Mouse (Mus musculus): ENCODE data around the gene Edem3. TPM values are rescaled to one million over a fixed set of nuclear protein-coding genes. Genes with fewer than 3 reads are reported as not detected.

Gene Edem3
- polyA plus RNA-seq, 1 experiment from 2014 or later: 19.6 TPM

DNA sequence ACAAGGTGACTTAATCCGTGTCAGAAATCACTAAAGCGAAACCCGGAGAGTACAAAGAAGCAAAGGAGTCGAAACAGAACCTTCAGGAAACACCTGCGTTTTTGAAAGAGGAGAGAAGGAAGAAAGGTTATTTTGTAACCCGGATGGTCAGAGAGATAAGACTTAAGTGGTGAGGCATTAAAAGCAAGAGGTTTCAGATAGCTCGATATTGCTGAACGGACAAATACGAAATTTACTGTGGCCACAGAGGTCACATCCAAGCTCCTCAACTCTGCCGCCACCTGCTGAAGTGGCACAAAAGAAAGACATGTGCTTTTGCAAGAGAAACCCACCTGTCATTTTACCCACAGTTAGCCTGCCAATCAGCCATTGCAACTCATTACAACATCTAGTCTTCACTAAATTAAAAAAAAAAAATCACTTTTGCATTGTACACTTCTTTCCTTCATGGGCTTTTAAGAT, 1.1 kb upstream of the Edem3 start:
- H3K27ac ChIP-seq: no peak overlapping the region
- H3K4me1 ChIP-seq: peaks cover 32% of the 10 kb centered on the region
- no peak for ATAC-seq (ENCODE audit: low FRiP score, low read depth)
- WGBS: 79% methylated on average over 10 of the region's 10 CpGs
- no peaks in the 10 kb centered on the region for H3K36me3 ChIP-seq
- peak overlapping the region; percentile 96 for H3K4me3 ChIP-seq
- H3K27me3 ChIP-seq: no peaks in the 10 kb centered on the region
- H3K9me3 ChIP-seq: no peaks in the 10 kb centered on the region
- H3K4me2 ChIP-seq (replicated peaks): peak overlapping the region; percentile 59
- H3K9ac ChIP-seq: no peak overlapping the region

- Histone ChIP-seq H3K27ac (peak overlapping the region; percentile 75; the same call in 1 of the 2 replicates), H3K9me3 (no peaks in the 10 kb centered on the region), H3K4me1 (peaks cover 39% of the 10 kb centered on the region), H3K9ac (peak overlapping the region; percentile 87), H3K4me3 (peak overlapping the region; percentile 96), H3K27me3 (no peaks in the 10 kb centered on the region), H3K4me2 (replicated peaks) (peak overlapping the region; percentile 98), H3K36me3 (no peaks in the 10 kb centered on the region)
- peak; percentile 2 for ATAC-seq (ENCODE audit: low FRiP score, low read depth)
- WGBS: 5% methylated on average over 34 of the region's 36 CpGs
Measured at GRCm38 (mm10) chr1:151755660-151756424, 671 bp downstream of the Edem3 start.

GRCm38 (mm10) chr1:151756425-151756728, 1.2 kb downstream of the Edem3 start:
- peak overlapping the region; percentile 87; the same call in 1 of the 2 replicates for H3K9ac ChIP-seq

GRCm38 (mm10) chr1:151758301-151758700, 3.1 kb downstream of the Edem3 start:
- Histone ChIP-seq H3K9me3 (no peaks in the 10 kb centered on the region), H3K4me3 (no peak overlapping the region), H3K4me2 (replicated peaks) (0 out of 2 replicates have a peak overlapping the region, but pooled peaks have one; percentile 11), H3K27ac (no peak overlapping the region), H3K9ac (no peak overlapping the region), H3K27me3 (no peaks in the 10 kb centered on the region), H3K4me1 (peaks cover 41% of the 10 kb centered on the region), H3K36me3 (peaks cover 15% of the 10 kb centered on the region)
- 84% methylated on average over 6 of the region's 6 CpGs for WGBS
- ATAC-seq (ENCODE audit: low FRiP score, low read depth): no peak

More at GRCm38 (mm10) chr1:151756425-151756728, 1.2 kb downstream of the Edem3 start:
- 29% methylated on average over 1 of the region's 1 CpGs for WGBS
- no peaks in the 10 kb centered on the region for H3K9me3 ChIP-seq
- peaks cover 39% of the 10 kb centered on the region for H3K4me1 ChIP-seq
- peak overlapping the region; percentile 96 for H3K4me3 ChIP-seq
- no peaks in the 10 kb centered on the region for H3K27me3 ChIP-seq
- peaks cover 5% of the 10 kb centered on the region for H3K36me3 ChIP-seq
- no peak for ATAC-seq (ENCODE audit: low FRiP score, low read depth)
- H3K4me2 ChIP-seq (replicated peaks): peak overlapping the region; percentile 98
- H3K27ac ChIP-seq: no peak overlapping the region

DNA sequence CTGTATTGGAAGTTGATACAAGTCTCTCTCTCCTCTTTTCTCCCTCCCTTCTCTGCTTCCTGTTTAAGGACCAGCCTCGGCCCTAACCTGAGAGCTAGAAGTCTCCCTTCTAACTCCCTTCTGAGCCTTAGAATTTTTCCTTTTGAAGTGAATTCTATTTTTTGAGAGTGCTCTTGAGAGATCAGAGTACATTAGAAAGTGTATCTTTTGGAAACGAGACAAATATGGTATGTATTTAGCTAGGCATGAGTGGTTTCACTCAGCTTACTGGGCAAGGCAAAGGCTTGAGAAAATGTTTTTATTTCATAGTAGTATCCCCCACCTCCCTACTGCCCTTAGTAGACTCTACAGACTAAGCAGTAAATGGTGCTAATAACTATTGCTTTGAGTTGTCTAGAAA, 3.8 kb downstream of the Edem3 start:
- Histone ChIP-seq H3K36me3 (peaks cover 15% of the 10 kb centered on the region), H3K4me1 (peaks cover 45% of the 10 kb centered on the region), H3K27me3 (no peaks in the 10 kb centered on the region), H3K9me3 (no peaks in the 10 kb centered on the region), H3K4me2 (replicated peaks) (peak overlapping the region; percentile 11; the same call in 1 of the 2 replicates), H3K4me3 (no peak overlapping the region), H3K27ac (no peak overlapping the region; the same call in 1 of the 2 replicates), H3K9ac (no peak overlapping the region)
- 52% methylated on average over 2 of the region's 2 CpGs for WGBS
- no peak for ATAC-seq (ENCODE audit: low FRiP score, low read depth)

- Histone ChIP-seq H3K9ac (no peak overlapping the region), H3K27me3 (no peaks in the 10 kb centered on the region), H3K36me3 (peaks cover 15% of the 10 kb centered on the region), H3K4me2 (replicated peaks) (no peak overlapping the region), H3K4me1 (peaks cover 18% of the 10 kb centered on the region; the same call in 1 of the 2 replicates), H3K9me3 (no peaks in the 10 kb centered on the region), H3K4me3 (no peak overlapping the region), H3K27ac (no peak overlapping the region)
- 45% methylated on average over 3 of the region's 3 CpGs for WGBS
- no peak for ATAC-seq (ENCODE audit: low FRiP score, low read depth)
Measured at GRCm38 (mm10) chr1:151764236-151764635, 9.1 kb downstream of the Edem3 start.

GRCm38 (mm10) chr1:151766166-151766565, 11.0 kb downstream of the Edem3 start:
- no peak for ATAC-seq (ENCODE audit: low FRiP score, low read depth)
- Histone ChIP-seq H3K4me3 (no peak overlapping the region), H3K27ac (no peak overlapping the region), H3K27me3 (no peaks in the 10 kb centered on the region), H3K4me2 (replicated peaks) (no peak overlapping the region), H3K36me3 (peaks cover 21% of the 10 kb centered on the region), H3K9ac (no peak overlapping the region), H3K9me3 (no peaks in the 10 kb centered on the region), H3K4me1 (peaks cover 13% of the 10 kb centered on the region; the same call in 1 of the 2 replicates)
- WGBS: 77% methylated on average over 2 of the region's 2 CpGs

DNA sequence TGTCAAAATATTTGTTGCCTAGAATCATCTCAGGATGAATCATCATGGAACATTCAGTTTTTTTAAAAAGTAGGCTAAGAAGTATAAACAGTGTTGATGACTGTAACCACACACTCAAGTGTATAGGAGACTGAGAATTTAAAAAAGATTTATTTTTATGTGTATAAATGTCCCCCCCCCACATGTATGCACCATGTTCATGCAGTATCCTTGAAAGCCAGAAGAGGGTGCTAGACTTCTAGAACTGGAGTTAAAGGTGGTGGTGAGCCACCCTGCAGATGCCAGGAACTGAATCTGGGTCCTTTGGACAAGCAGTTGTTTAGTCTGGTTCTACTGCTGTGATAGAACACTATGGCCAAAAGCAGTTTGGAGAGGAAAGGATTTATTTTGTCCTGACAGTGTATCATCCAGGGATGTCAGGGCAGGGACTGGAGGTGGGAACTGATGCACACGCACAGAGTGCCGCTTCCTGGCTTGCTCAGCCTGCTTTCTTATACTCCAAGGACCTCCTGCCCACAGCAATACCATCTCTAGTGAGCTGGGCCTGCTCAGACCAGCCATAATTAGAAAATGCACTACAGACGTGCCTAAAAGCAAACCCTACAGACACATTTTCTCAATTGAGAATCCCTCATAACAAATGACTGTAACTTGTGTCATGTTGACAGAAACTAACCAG, 11.9 kb downstream of the Edem3 start:
- H3K4me1 ChIP-seq: peaks cover 13% of the 10 kb centered on the region; the same call in 1 of the 2 replicates
- no peak overlapping the region for H3K27ac ChIP-seq
- H3K4me3 ChIP-seq: no peak overlapping the region
- H3K9ac ChIP-seq: no peak overlapping the region
- no peak for ATAC-seq (ENCODE audit: low FRiP score, low read depth)
- 78% methylated on average over 3 of the region's 3 CpGs for WGBS
- peaks cover 20% of the 10 kb centered on the region for H3K36me3 ChIP-seq
- H3K9me3 ChIP-seq: no peaks in the 10 kb centered on the region
- H3K4me2 ChIP-seq (replicated peaks): no peak overlapping the region
- H3K27me3 ChIP-seq: no peaks in the 10 kb centered on the region

GRCm38 (mm10) chr1:151769200-151769913, 14.2 kb downstream of the Edem3 start:
- 77% methylated on average over 3 of the region's 3 CpGs for WGBS
- Histone ChIP-seq H3K27me3 (no peaks in the 10 kb centered on the region), H3K4me2 (replicated peaks) (no peak overlapping the region), H3K9me3 (no peaks in the 10 kb centered on the region), H3K36me3 (peaks cover 26% of the 10 kb centered on the region), H3K9ac (no peak overlapping the region), H3K4me3 (no peak overlapping the region), H3K27ac (no peak overlapping the region), H3K4me1 (0 out of 2 replicates have a peak, but pooled peaks cover 3% of the 10 kb centered on the region)
- no peak for ATAC-seq (ENCODE audit: low FRiP score, low read depth)

DNA sequence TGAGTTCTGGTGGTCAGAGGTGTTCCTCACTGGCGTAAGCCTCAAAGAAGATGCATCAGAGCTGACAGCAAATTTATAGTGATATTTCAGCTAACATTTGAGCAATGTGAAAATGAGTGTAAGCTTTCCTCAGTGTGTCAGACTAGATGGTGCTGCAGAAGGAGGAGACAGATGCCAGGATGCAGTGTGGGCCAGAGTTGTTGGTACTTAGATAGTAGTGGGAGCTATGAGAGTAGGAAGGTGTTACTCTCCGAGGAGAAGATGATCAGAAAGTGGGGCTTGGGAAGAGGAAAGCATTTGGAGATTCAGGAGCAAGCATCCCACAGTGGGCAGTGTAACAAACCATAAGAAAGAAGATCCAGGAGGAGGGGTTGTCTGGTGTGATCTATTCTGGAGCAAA, 22.4 kb downstream of the Edem3 start:
- H3K36me3 ChIP-seq: peaks cover 69% of the 10 kb centered on the region
- 94% methylated on average over 2 of the region's 2 CpGs for WGBS
- H3K4me3 ChIP-seq: no peak overlapping the region
- H3K4me2 ChIP-seq (replicated peaks): no peak overlapping the region
- no peaks in the 10 kb centered on the region for H3K4me1 ChIP-seq
- H3K9me3 ChIP-seq: no peaks in the 10 kb centered on the region
- no peak for ATAC-seq (ENCODE audit: low FRiP score, low read depth)
- H3K27ac ChIP-seq: no peak overlapping the region
- H3K27me3 ChIP-seq: no peaks in the 10 kb centered on the region
- no peak overlapping the region for H3K9ac ChIP-seq

- Histone ChIP-seq H3K9me3 (no peaks in the 10 kb centered on the region), H3K4me3 (no peak overlapping the region), H3K4me2 (replicated peaks) (no peak overlapping the region), H3K27me3 (no peaks in the 10 kb centered on the region), H3K36me3 (peaks cover 72% of the 10 kb centered on the region), H3K4me1 (no peaks in the 10 kb centered on the region), H3K27ac (no peak overlapping the region), H3K9ac (no peak overlapping the region)
- no peak for ATAC-seq (ENCODE audit: low FRiP score, low read depth)
- 81% methylated on average over 1 of the region's 1 CpGs for WGBS
Measured at GRCm38 (mm10) chr1:151778592-151778991, 23.4 kb downstream of the Edem3 start.

DNA sequence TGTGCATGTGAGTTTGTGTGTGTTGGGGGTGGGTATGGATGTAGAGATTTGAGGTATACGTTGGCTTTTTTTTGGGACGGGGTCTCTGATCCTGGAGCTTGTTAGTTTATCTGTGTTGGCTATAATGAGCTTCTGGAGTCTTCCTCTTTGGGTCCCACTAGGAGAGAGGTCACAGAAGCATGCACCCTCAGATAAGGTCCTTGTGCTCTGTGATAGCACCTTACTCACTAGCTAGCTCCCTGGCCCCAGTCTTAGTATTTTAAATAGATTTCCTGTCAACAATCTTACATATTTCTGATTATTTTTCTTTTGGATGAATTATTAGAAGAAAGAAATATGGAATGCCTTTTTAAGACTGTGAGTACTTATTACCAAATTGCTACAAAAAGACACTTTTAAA, 24.1 kb downstream of the Edem3 start:
- no peak overlapping the region for H3K27ac ChIP-seq
- no peaks in the 10 kb centered on the region for H3K27me3 ChIP-seq
- H3K36me3 ChIP-seq: peaks cover 66% of the 10 kb centered on the region
- H3K4me3 ChIP-seq: no peak overlapping the region
- H3K4me1 ChIP-seq: no peaks in the 10 kb centered on the region
- no peak overlapping the region for H3K4me2 ChIP-seq (replicated peaks)
- 91% methylated on average over 2 of the region's 2 CpGs for WGBS
- H3K9ac ChIP-seq: no peak overlapping the region
- ATAC-seq (ENCODE audit: low FRiP score, low read depth): no peak
- H3K9me3 ChIP-seq: no peaks in the 10 kb centered on the region

Measured in limb, embryonic 13.5 days (tissue).